Mouse (Mus musculus) bone marrow macrophage, adult 2 months (primary cell): ENCODE measurements around the gene Ndufa9.

Experiments
- CTCF ChIP-seq: IDR thresholded peaks from 2 replicates; pipeline ENCODE4 v1.5.1; 2012; ENCODE audit warnings: low read depth, mild to moderate bottlenecking, low read length, moderate library complexity
- POLR2A ChIP-seq: IDR thresholded peaks from 2 replicates; pipeline ENCODE4 v1.6.1; 2012; ENCODE audit warnings: mild to moderate bottlenecking, low read depth, low read length, borderline replicate concordance

- TF ChIP-seq CTCF, result no peak
- TF ChIP-seq POLR2A, result no peak
These were observed 55.2 kb downstream of the Ndufa9 start for GRCm38 (mm10) chr6:126793689-126794088.
